Mouse (Mus musculus) kidney, postnatal 10 days (tissue): ENCODE results near the gene Mlxipl.
"Not testable (repeated sequence)": the region's sequence is repeated elsewhere in the genome, so short reads cannot be mapped to it uniquely, and the experiment has no call there.

ENCODE experiments used
- DNase-seq: peaks from one replicate; pipeline ENCODE4 v3.0.0; 2021; ENCODE audit warnings: mixed read lengths

Gene Mlxipl

DNA sequence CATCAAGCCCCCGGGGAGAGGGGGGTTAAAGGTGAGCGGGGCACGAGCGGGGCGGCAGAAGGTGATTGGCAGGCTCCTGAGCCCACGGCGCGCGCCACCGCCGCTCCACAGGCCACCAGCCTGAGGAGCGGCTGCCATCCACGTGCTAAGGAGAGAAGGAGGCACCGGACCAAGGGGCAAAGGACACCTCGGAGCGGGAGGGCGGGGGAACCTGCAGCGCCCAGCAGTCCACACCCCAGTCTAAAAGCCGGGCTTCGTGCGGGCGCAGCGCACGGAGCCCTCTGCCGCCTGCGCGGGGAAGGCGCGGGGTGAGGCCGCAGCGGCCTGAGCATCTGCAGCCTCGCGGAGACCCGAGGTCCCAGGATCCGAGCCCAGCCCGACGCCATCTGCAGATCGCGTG, at the start of gene Mlxipl:
Gene Mlxipl, plus strand, starts transcription at position 238 of the 400 bp plus-strand sequence.
- DNase-seq, result peak; percentile 72

- no peak for DNase-seq
These were observed 49.6 kb upstream of the Mlxipl start for GRCm38 (mm10) chr5:135040059-135040458.

GRCm38 (mm10) chr5:135040777-135041176, 48.9 kb upstream of the Mlxipl start:
- DNase-seq, result no peak

DNA sequence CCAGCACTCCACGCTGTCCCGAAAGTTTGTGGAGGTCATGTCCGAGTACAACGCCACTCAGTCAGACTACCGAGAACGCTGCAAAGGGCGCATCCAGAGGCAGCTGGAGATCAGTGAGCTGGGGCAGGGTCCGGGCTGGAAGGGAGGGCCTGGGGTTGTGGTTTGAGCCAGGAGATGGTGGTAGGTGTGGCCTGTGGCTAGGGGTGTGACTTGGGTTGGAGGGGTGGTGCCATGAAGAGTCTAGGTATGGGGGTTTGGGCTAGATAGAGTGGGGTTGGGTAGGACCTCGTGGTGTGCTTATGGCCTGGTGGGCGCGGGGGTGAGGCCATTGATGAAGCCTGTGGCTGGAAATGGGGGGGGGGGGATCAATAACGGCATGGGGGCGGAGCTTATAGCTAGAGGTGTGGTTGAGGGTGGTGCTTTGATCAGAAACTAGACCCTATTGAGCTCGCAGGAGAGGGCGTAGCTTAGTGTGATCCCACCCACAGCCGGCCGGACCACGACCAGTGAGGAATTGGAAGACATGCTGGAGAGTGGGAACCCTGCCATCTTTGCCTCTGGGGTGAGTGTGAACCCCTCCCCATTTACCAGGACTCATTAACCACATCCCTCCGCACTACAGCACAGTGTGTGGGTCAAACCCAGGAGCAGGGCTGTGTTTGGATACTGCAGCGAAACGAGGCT, 47.4 kb upstream of the Mlxipl start:
- DNase-seq, result no peak

GRCm38 (mm10) chr5:135044575-135044974, 45.1 kb upstream of the Mlxipl start:
- no peak for DNase-seq

DNA sequence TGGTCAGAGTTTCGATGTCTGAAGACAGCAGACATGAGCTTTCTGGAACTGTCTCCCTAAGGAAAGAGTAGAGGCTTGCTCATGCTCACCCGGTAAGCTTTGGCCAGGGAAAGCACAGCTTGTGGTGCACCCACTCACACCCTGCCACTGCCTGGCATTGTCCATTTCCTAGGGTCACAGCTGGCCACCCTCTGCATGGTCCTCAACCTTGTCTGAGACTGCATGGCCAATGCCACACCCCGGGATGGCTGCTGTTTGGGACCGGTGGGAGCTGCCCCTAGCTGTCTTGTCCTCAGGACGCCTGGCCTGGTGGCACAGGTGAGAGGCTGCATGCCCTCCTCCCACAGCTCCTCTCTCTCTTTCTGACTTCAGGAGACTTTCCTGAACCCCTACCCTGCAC, 41.2 kb upstream of the Mlxipl start:
- DNase-seq, result no peak

- not testable (repeated sequence) for DNase-seq
These were observed 40.4 kb upstream of the Mlxipl start for GRCm38 (mm10) chr5:135049268-135049667.

- DNase-seq, result no peak
These were observed 36.3 kb upstream of the Mlxipl start for GRCm38 (mm10) chr5:135053356-135053755.

DNA sequence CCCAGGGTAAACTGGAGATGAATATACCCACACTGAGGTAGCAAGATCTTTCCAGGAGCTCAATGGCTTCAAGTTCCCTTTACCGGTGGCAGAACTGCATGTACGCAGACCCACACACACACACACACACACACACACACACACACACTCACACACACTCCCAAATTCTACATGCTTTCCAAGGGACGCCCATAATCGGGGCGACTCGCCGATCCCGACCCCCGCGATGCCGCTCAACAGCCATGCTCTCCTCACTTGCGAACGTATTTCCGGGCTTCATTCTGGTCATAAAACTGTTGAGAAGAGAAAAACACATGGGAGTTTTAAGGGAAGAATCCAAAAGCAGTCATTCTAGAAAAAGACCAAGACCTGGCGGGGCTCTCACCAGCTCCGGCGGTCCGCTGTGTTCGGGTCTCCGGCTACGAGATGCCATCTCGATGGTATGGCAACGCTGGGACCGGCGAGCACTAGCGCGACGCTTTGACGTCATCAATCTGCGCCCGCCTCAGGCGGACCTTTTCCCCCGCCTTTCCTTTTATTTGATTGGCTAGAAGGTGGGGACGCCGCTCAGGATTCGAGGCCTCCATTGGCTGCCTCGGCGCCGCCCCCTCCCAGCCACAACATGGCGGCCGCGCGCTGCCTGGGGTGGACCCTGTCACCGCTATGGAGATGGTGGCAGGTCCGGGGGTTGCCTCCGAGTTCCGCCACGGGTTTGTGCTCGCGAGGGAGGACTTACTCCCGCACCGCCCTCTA, 25.9 kb upstream of the Mlxipl start, which contains the start of gene Dnajc30:
Gene Dnajc30, plus strand, starts transcription at position 574 of the 753 bp plus-strand sequence.
- DNase-seq, result peak; percentile 99

DNA sequence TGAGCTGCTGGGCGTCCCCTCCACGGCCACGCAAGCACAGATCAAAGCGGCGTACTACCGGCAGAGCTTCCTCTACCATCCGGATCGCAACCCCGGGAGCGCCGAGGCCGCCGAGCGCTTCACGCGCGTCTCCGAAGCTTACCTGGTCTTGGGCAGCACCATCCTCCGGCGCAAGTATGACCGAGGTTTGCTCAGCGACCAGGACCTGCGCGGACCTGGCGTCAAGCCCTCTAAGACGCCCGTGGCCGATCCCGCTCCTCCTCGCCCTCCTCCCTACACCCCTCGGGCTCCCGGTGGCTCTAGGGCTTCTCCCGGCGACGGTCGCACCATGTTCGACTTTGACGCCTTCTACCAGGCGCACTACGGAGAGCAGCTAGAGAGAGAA, 25.3 kb upstream of the Mlxipl start:
- no peak for DNase-seq

DNA sequence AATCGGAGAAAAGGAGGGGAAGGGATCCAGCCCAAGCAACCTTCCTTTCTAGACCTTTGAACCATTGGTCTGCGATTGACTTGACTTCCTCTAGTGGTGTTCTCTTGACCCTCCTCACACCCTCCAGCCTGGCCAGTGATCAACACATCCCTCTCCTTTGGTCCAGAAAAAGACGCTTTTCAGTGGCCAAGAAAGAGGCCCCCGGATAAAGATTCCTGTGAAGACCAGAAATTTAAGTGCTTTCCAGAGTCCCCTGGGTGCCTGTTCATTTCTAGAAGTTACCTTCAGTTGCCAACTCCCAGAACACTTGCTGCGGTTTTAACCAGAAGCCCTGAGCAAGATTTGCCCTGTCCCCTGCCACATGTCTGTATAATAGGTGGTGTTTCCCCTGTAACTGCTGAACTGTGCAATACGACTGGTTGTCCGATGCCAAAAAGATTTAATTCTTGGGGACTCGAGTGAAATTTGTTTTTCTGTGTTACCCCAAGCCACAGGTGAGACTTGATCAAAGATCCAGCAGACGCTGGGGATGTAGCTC, 24.7 kb upstream of the Mlxipl start, which contains the start of gene Bud23:
Gene Bud23, minus strand, starts transcription at position 51 of the 538 bp plus-strand sequence.
- not testable (repeated sequence) for DNase-seq

- DNase-seq, result no peak
These were observed 23.7 kb upstream of the Mlxipl start for GRCm38 (mm10) chr5:135066008-135066407.

DNA sequence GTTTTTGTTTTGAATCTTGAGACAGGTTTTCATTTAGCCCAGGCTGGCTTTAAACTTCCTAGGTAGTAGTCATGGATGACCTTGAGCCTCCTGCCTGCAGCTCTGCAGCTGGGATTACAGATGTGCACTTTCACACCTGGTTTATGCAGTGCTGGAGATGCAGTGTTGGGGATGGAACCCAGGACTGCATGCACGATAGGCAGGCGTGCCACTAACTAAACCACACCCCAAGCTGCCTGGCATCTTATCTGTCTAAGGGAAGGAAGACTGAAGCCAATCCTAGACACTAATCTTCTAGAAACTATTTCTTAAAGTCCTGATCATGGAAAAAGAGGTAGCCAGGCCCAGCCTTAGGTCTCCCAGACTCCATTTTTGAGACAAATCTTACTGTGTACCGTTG, 19.2 kb upstream of the Mlxipl start:
- no peak for DNase-seq

GRCm38 (mm10) chr5:135072061-135072460, 17.6 kb upstream of the Mlxipl start:
- no peak for DNase-seq

GRCm38 (mm10) chr5:135072720-135073119, 17.0 kb upstream of the Mlxipl start:
- DNase-seq, result no peak

DNA sequence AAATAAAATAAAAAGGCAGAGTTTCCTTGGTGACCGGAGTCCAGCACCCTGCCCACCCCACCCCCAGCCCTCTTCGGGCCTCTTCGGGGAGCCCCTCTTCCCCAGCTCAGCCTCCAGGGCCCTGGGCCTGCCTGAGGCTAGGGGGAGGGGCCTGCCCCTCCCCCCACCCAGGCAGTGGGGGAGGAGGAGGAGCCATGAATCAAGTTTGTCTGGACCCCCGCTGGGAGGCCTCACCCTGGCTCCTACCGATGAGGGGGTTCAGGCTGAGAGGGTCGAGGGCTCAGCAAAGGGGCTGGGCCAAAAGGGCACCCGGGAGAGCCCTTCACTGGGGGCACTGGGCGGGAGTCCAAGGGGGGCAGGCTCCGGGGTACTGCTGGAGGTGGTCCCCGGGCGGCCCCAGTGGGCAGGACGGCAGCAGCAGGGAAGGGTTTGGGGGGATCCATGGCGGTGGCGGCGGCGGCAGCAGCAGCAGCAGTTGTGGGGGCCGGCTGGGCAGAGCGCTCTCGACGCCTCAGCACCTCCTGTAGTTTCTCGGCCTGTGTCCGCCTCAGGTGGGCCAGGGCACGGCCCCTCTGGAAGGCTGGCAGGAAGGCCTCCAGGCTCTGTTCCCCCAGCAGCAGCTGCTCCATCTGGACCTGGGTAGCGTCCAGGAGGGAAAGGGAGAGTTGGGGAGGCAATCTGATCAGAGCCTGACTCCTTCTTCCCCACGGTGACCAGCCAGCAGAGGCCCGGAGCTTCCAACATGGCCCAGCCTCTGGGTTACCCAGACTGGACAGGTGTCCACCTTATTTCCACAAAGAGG, 16.1 kb upstream of the Mlxipl start:
- peak; percentile 29 for DNase-seq

- DNase-seq, result no peak
These were observed 14.0 kb upstream of the Mlxipl start for GRCm38 (mm10) chr5:135075655-135076054.

GRCm38 (mm10) chr5:135076368-135076767, 13.3 kb upstream of the Mlxipl start:
- peak; percentile 41 for DNase-seq

GRCm38 (mm10) chr5:135076931-135077505, 12.7 kb upstream of the Mlxipl start:
- peak; percentile 71 for DNase-seq

- peak; percentile 97 for DNase-seq
These were observed 11.9 kb upstream of the Mlxipl start, which contains the start of gene Vps37d for GRCm38 (mm10) chr5:135077564-135078481. Gene Vps37d (minus strand): TSS chr5:135078266.

DNA sequence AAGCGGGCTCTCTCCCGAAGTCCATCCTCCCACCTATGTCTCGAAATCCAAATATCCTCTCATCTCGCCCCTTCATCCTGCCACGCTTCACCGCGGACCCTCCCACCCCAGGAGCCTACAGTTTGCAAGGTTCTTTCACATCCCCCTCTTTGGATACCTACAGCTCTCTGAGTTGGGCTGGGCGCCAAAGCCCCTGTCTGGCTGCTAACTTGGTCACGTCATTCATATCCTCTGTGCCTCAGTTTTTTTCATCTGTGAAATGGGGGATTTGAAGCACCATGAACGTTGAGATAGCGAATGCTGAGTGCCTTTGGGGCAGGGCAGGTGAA, 11.2 kb upstream of the Mlxipl start:
- DNase-seq, result no peak

- DNase-seq, result no peak
These were observed 10.1 kb upstream of the Mlxipl start for GRCm38 (mm10) chr5:135079578-135079977.
